In the genomic region with DNA sequence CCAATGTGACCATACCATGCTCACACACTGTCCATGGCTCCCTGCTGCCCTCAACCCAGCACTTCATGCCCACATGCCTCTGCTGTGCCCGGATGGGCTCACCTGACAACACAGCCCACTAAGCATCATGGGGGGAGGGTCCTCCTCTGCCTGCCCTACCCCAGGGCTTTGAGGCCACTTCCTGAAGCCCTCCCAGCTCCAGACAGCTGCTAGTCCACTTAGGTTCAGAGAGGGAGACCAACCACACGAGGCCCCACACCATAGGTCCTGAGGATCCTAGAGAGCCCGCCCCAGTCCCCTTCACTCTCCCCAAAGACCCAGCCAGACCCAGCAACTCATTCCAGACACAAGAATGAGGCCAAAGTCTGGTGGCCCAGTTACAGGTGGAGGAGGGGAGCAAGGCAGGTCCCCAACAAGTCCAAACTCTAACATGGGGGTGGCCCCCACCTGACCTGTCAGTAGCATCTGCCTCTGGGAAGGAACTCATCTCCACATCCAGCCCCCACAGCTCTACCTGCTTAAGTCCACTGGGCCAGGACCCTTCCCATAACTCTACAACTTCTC, we compare ENCODE assay signal across 9 mouse cellular contexts. TPM values are rescaled to one million over a fixed set of nuclear protein-coding genes. Genes with fewer than 3 reads are reported as not detected.
A peak's percentile ranks its signal among the peaks of the same experiment; 100 is the strongest.
DNase-seq lines count a peak whose midpoint lies in the region; ATAC-seq lines count a peak whose summit lies in the region.
"Had no signal": no experiment of that assay in that cellular context is flagged by ENCODE, and none has a peak within 500 bp of the region (broad histone marks: within the 10 kb centered on the region; RNA-seq: fewer than 3 reads in every experiment).

No protein-coding gene starts in this region.

- H3K9ac ChIP-seq in heart, embryonic 12.5 days = peak overlapping the region; percentile 98
- peak overlapping the region; percentile 90 for H3K9ac ChIP-seq in embryonic facial prominence, embryonic 13.5 days
- peak overlapping the region; percentile 76; the same call in 1 of the 2 replicates for H3K9ac ChIP-seq in midbrain, embryonic 15.5 days

- H3K27ac ChIP-seq in heart, embryonic 12.5 days (ENCODE audit: poor library complexity, severe bottlenecking) = no peak overlapping the region
- no peak overlapping the region for H3K27ac ChIP-seq in embryonic facial prominence, embryonic 13.5 days
- no peak overlapping the region for H3K27ac ChIP-seq in midbrain, embryonic 15.5 days

- H3K4me1 ChIP-seq in heart, embryonic 12.5 days (replicated peaks) = peaks cover 64% of the 10 kb centered on the region
- peaks cover 67% of the 10 kb centered on the region for H3K4me1 ChIP-seq in embryonic facial prominence, embryonic 13.5 days
- peaks cover 54% of the 10 kb centered on the region for H3K4me1 ChIP-seq in midbrain, embryonic 15.5 days

- intact Hi-C loops in heart, postnatal 25 days (cut with DNase I) = loop anchor here (1.0 to 2.0 kb wide), 2 partner anchors 23 to 83 kb away; no protein-coding TSS in a partner anchor

- no peaks in the 10 kb centered on the region for H3K9me3 ChIP-seq in heart, embryonic 12.5 days (replicated peaks)
- H3K9me3 ChIP-seq in embryonic facial prominence, embryonic 13.5 days = no peaks in the 10 kb centered on the region; the same call in 1 of the 2 replicates
- H3K9me3 ChIP-seq in midbrain, embryonic 15.5 days = no peaks in the 10 kb centered on the region

- H3K4me3 ChIP-seq in heart, embryonic 12.5 days = peak overlapping the region; percentile 94
- peak overlapping the region; percentile 84 for H3K4me3 ChIP-seq in embryonic facial prominence, embryonic 13.5 days
- H3K4me3 ChIP-seq in midbrain, embryonic 15.5 days = peak overlapping the region; percentile 74

- 50% methylated on average over 3 of the region's 3 CpGs for WGBS in heart, embryonic 12.5 days
- WGBS in embryonic facial prominence, embryonic 13.5 days = 45% methylated on average over 3 of the region's 3 CpGs
- WGBS in midbrain, embryonic 15.5 days = 41% methylated on average over 3 of the region's 3 CpGs

- H3K27me3 ChIP-seq in heart, embryonic 12.5 days (replicated peaks) = no peaks in the 10 kb centered on the region
- H3K27me3 ChIP-seq in embryonic facial prominence, embryonic 13.5 days = peaks cover 6% of the 10 kb centered on the region; the same call in 1 of the 2 replicates
- H3K27me3 ChIP-seq in midbrain, embryonic 15.5 days (replicated peaks) = peaks cover 3% of the 10 kb centered on the region; the same call in 1 of the 2 replicates
- H3K27me3 ChIP-seq: Patski had no signal

- no peak for ATAC-seq in heart, embryonic 12.5 days (ENCODE audit: insufficient number of reproducible peaks, low FRiP score)
- no peak for ATAC-seq in embryonic facial prominence, embryonic 13.5 days (ENCODE audit: insufficient number of reproducible peaks, insufficient read depth, low FRiP score, low TSS enrichment, low read depth)
- ATAC-seq in midbrain, embryonic 15.5 days (replicated peaks) = no peak
- ATAC-seq: Patski had no signal

- peaks cover 36% of the 10 kb centered on the region for H3K36me3 ChIP-seq in heart, embryonic 12.5 days
- peaks cover 29% of the 10 kb centered on the region for H3K36me3 ChIP-seq in embryonic facial prominence, embryonic 13.5 days
- no peaks in the 10 kb centered on the region for H3K36me3 ChIP-seq in midbrain, embryonic 15.5 days (replicated peaks)

- DNase-seq in heart, postnatal 25 days (ENCODE audit: low spot score) = no peak
- DNase-seq in kidney, adult 9 months = peak; percentile 74
- no peak for DNase-seq in frontal cortex, postnatal 14 days (ENCODE audit: low spot score in 2 of 2)
- no peak for DNase-seq in adrenal gland, postnatal 10 days
- DNase-seq in right cerebral cortex, adult 18-20 months = no peak

- H3K4me2 ChIP-seq in heart, embryonic 12.5 days = peak overlapping the region; percentile 95
- H3K4me2 ChIP-seq in embryonic facial prominence, embryonic 13.5 days = peak overlapping the region; percentile 97
- peak overlapping the region; percentile 93 for H3K4me2 ChIP-seq in midbrain, embryonic 15.5 days

RNA-seq across cellular contexts. Expression of gene Nr2f6, which starts 2.2 kb away (rescaled TPM):
- polyA plus RNA-seq in heart, embryonic 12.5 days (2016; fragmentation: Nextera tagmentation; extraction: Ambion mirVana) = 63.6 and 64.3 TPM in 2 replicates
- total RNA-seq in heart, postnatal 25 days (2021) = 10 to 100 TPM; 56.3 to 56.6 TPM
- polyA plus RNA-seq in embryonic facial prominence, embryonic 13.5 days (2015; fragmentation: Nextera tagmentation; extraction: Ambion mirVana) = 43.8 and 46.6 TPM in 2 replicates
- 25.0 and 28.7 TPM in 2 replicates for polyA plus RNA-seq in midbrain, embryonic 15.5 days (2015; fragmentation: Nextera tagmentation; extraction: Ambion mirVana)
- total RNA-seq in adrenal gland, postnatal 10 days (2021) = 10 to 100 TPM; 70.5 to 80.8 TPM

RNA-seq across cellular contexts. Expression of gene Ocel1, which starts 8.5 kb away (rescaled TPM):
- 5.5 and 5.7 TPM in 2 replicates for polyA plus RNA-seq in heart, embryonic 12.5 days (2016; fragmentation: Nextera tagmentation; extraction: Ambion mirVana)
- total RNA-seq in heart, postnatal 25 days (2021) = 10 to 100 TPM; 13.2 to 14.3 TPM
- 4.2 and 5.4 TPM in 2 replicates for polyA plus RNA-seq in embryonic facial prominence, embryonic 13.5 days (2015; fragmentation: Nextera tagmentation; extraction: Ambion mirVana)
- polyA plus RNA-seq in midbrain, embryonic 15.5 days (2015; fragmentation: Nextera tagmentation; extraction: Ambion mirVana) = 6.5 and 6.8 TPM in 2 replicates
- 10 to 100 TPM; 15.7 to 19.9 TPM for total RNA-seq in adrenal gland, postnatal 10 days (2021)

RNA-seq across cellular contexts. Expression of gene Use1, which starts 12.9 kb away (rescaled TPM):
- 68.6 and 69.9 TPM in 2 replicates for polyA plus RNA-seq in heart, embryonic 12.5 days (2016; fragmentation: Nextera tagmentation; extraction: Ambion mirVana)
- 100 to 1,000 TPM; 116 to 128 TPM for total RNA-seq in heart, postnatal 25 days (2021)
- polyA plus RNA-seq in embryonic facial prominence, embryonic 13.5 days (2015; fragmentation: Nextera tagmentation; extraction: Ambion mirVana) = 115 and 118 TPM in 2 replicates
- 117 and 119 TPM in 2 replicates for polyA plus RNA-seq in midbrain, embryonic 15.5 days (2015; fragmentation: Nextera tagmentation; extraction: Ambion mirVana)
- 100 to 1,000 TPM; 170 to 185 TPM for total RNA-seq in adrenal gland, postnatal 10 days (2021)

RNA-seq across cellular contexts. Expression of gene Ushbp1, which starts 16.0 kb away (rescaled TPM):
- 4.8 and 6.1 TPM in 2 replicates for polyA plus RNA-seq in heart, embryonic 12.5 days (2016; fragmentation: Nextera tagmentation; extraction: Ambion mirVana)
- 10 to 100 TPM; 24.5 to 32.5 TPM for total RNA-seq in heart, postnatal 25 days (2021)
- polyA plus RNA-seq in embryonic facial prominence, embryonic 13.5 days (2015; fragmentation: Nextera tagmentation; extraction: Ambion mirVana) = 7.4 and 7.8 TPM in 2 replicates
- 7.4 and 7.7 TPM in 2 replicates for polyA plus RNA-seq in midbrain, embryonic 15.5 days (2015; fragmentation: Nextera tagmentation; extraction: Ambion mirVana)
- total RNA-seq in adrenal gland, postnatal 10 days (2021) = 10 to 100 TPM; 28.6 to 43.1 TPM

RNA-seq across cellular contexts. Expression of gene Babam1, which starts 17.1 kb away (rescaled TPM):
- 77.6 and 94.2 TPM in 2 replicates for polyA plus RNA-seq in heart, embryonic 12.5 days (2016; fragmentation: Nextera tagmentation; extraction: Ambion mirVana)
- total RNA-seq in heart, postnatal 25 days (2021) = 10 to 100 TPM; 67.0 to 69.5 TPM
- polyA plus RNA-seq in embryonic facial prominence, embryonic 13.5 days (2015; fragmentation: Nextera tagmentation; extraction: Ambion mirVana) = 88.9 and 104 TPM in 2 replicates
- polyA plus RNA-seq in midbrain, embryonic 15.5 days (2015; fragmentation: Nextera tagmentation; extraction: Ambion mirVana) = 101 and 102 TPM in 2 replicates
- 10 to 100 TPM; 85.4 to 97.4 TPM for total RNA-seq in adrenal gland, postnatal 10 days (2021)
